Mouse (Mus musculus): ENCODE results near the gene Spns3. TPM values are rescaled to one million over a fixed set of nuclear protein-coding genes. Genes with fewer than 3 reads are reported as not detected.

The Spns3 gene
- polyA plus RNA-seq, 1 experiment: 0.02 TPM

DNA sequence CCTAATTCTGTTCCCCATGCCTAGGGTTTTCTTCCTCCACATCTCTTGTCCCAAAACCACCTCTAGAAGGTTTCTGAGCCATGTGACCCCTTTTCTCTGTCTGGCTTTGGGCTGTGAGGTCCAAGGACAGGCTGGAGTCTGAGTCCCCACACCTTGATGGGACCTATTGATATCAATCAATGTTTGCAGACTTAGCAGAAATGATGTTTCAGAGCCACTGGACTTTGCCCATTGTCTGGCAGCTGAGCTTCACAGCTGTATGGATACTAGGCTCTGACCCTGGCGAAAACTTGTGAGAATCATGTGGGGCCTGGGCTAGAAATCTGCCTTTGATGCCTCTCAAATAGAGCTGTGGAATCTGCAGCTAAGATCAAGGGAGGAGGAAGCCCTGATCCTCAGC lies 53.5 kb downstream of the Spns3 start:
- H3K36me3 ChIP-seq (ENCODE audit: control insufficient read depth, insufficient read depth): no peaks in the 10 kb centered on the region
- H3K79me2 ChIP-seq (ENCODE audit: control insufficient read depth, insufficient read depth): no peaks in the 10 kb centered on the region
- H3K27me3 ChIP-seq (ENCODE audit: control insufficient read depth, insufficient read depth, insufficient read length): no peaks in the 10 kb centered on the region
- H3K4me2 ChIP-seq (ENCODE audit: low read depth): no peak overlapping the region
- TF ChIP-seq POLR2A (IDR thresholded peaks at IDR 0.05; ENCODE audit: insufficient read length, low read depth): no peak
- no peak for TF ChIP-seq MYOG (IDR thresholded peaks at IDR 0.05; ENCODE audit: control insufficient read depth in 1 of 3, insufficient read depth in 1 of 3, insufficient read length in 2 of 3, low read depth in 2 of 3)
- no peak for TF ChIP-seq TCF3 (IDR thresholded peaks at IDR 0.05; ENCODE audit: insufficient read length, low read depth)
- no peak for TF ChIP-seq E2F4 (IDR thresholded peaks at IDR 0.05; ENCODE audit: insufficient read depth)
- H3ac ChIP-seq (ENCODE audit: control insufficient read depth, insufficient read length): no peak overlapping the region
- H3K4me3 ChIP-seq: no peak overlapping the region

GRCm38 (mm10) chr11:72496066-72496465 lies 54.2 kb downstream of the Spns3 start:
- Histone ChIP-seq H3K4me3 (no peak overlapping the region), H3K79me2 (ENCODE audit: control insufficient read depth, insufficient read depth) (no peaks in the 10 kb centered on the region), H3K27me3 (ENCODE audit: control insufficient read depth, insufficient read depth, insufficient read length) (no peaks in the 10 kb centered on the region), H3K36me3 (ENCODE audit: control insufficient read depth, insufficient read depth) (no peaks in the 10 kb centered on the region), H3ac (ENCODE audit: control insufficient read depth, insufficient read length) (no peak overlapping the region), H3K4me2 (ENCODE audit: low read depth) (no peak overlapping the region)
- TF ChIP-seq TCF12 (IDR thresholded peaks at IDR 0.05; ENCODE audit: insufficient read depth, poor library complexity, severe bottlenecking): no peak
- no peak for TF ChIP-seq USF1 (IDR thresholded peaks at IDR 0.05; ENCODE audit: low read depth)
- no peak for TF ChIP-seq SRF (IDR thresholded peaks at IDR 0.05; ENCODE audit: control insufficient read depth, insufficient read length, low read depth)
- no peak for TF ChIP-seq POLR2AphosphoS2 (IDR thresholded peaks at IDR 0.05; ENCODE audit: insufficient read length, low read depth)
- no peak for TF ChIP-seq E2F4 (IDR thresholded peaks at IDR 0.05; ENCODE audit: insufficient read depth)
- TF ChIP-seq CEBPB (IDR thresholded peaks at IDR 0.05; ENCODE audit: insufficient read depth, poor library complexity, severe bottlenecking): no peak
- TF ChIP-seq MYOG (IDR thresholded peaks at IDR 0.05; ENCODE audit: control insufficient read depth in 1 of 3, insufficient read depth in 1 of 3, insufficient read length in 2 of 3, low read depth in 2 of 3): no peak
- no peak for TF ChIP-seq REST (IDR thresholded peaks at IDR 0.05; ENCODE audit: insufficient read depth, insufficient read length)
- TF ChIP-seq MAX (IDR thresholded peaks at IDR 0.05; ENCODE audit: low read depth): no peak
- TF ChIP-seq MYOD1 (IDR thresholded peaks at IDR 0.05; ENCODE audit: control insufficient read depth in 1 of 3, insufficient read length in 2 of 3, low read depth in 2 of 3): no peak
- TF ChIP-seq TCF3 (IDR thresholded peaks at IDR 0.05; ENCODE audit: insufficient read length, low read depth): no peak
- no peak for TF ChIP-seq POLR2A (IDR thresholded peaks at IDR 0.05; ENCODE audit: insufficient read length, low read depth)

GRCm38 (mm10) chr11:72494046-72494988 lies 56.0 kb downstream of the Spns3 start:
- Histone ChIP-seq H3K79me2 (ENCODE audit: control insufficient read depth, insufficient read depth) (no peaks in the 10 kb centered on the region), H3K36me3 (ENCODE audit: control insufficient read depth, insufficient read depth) (no peaks in the 10 kb centered on the region), H3K27me3 (ENCODE audit: control insufficient read depth, insufficient read depth, insufficient read length) (peaks cover 4% of the 10 kb centered on the region), H3K4me3 (no peak overlapping the region), H3K4me2 (ENCODE audit: low read depth) (no peak overlapping the region), H3ac (ENCODE audit: control insufficient read depth, insufficient read length) (no peak overlapping the region)
- TF ChIP-seq TCF3 (IDR thresholded peaks at IDR 0.05; ENCODE audit: insufficient read length, low read depth) (no peak), MYOG (IDR thresholded peaks at IDR 0.05; ENCODE audit: control insufficient read depth in 1 of 3, insufficient read depth in 1 of 3, insufficient read length in 2 of 3, low read depth in 2 of 3) (no peak), USF1 (IDR thresholded peaks at IDR 0.05; ENCODE audit: low read depth) (no peak), REST (IDR thresholded peaks at IDR 0.05; ENCODE audit: insufficient read depth, insufficient read length) (peak; percentile 84)

- Histone ChIP-seq H3K4me3 (no peak overlapping the region), H3K27me3 (ENCODE audit: control insufficient read depth, insufficient read depth, insufficient read length) (peaks cover 19% of the 10 kb centered on the region), H3K79me2 (ENCODE audit: control insufficient read depth, insufficient read depth) (no peaks in the 10 kb centered on the region), H3K36me3 (ENCODE audit: control insufficient read depth, insufficient read depth) (no peaks in the 10 kb centered on the region), H3K4me2 (ENCODE audit: low read depth) (no peak overlapping the region), H3ac (ENCODE audit: control insufficient read depth, insufficient read length) (no peak overlapping the region)
- TF ChIP-seq SRF (IDR thresholded peaks at IDR 0.05; ENCODE audit: control insufficient read depth, insufficient read length, low read depth) (no peak), TCF3 (IDR thresholded peaks at IDR 0.05; ENCODE audit: insufficient read length, low read depth) (no peak), E2F4 (IDR thresholded peaks at IDR 0.05; ENCODE audit: insufficient read depth) (no peak), TCF12 (IDR thresholded peaks at IDR 0.05; ENCODE audit: insufficient read depth, poor library complexity, severe bottlenecking) (no peak), MYOG (IDR thresholded peaks at IDR 0.05; ENCODE audit: control insufficient read depth in 1 of 3, insufficient read depth in 1 of 3, insufficient read length in 2 of 3, low read depth in 2 of 3) (no peak), USF1 (IDR thresholded peaks at IDR 0.05; ENCODE audit: low read depth) (no peak), CEBPB (IDR thresholded peaks at IDR 0.05; ENCODE audit: insufficient read depth, poor library complexity, severe bottlenecking) (no peak), MAX (IDR thresholded peaks at IDR 0.05; ENCODE audit: low read depth) (no peak), REST (IDR thresholded peaks at IDR 0.05; ENCODE audit: insufficient read depth, insufficient read length) (no peak), MYOD1 (IDR thresholded peaks at IDR 0.05; ENCODE audit: control insufficient read depth in 1 of 3, insufficient read length in 2 of 3, low read depth in 2 of 3) (no peak), POLR2A (IDR thresholded peaks at IDR 0.05; ENCODE audit: insufficient read length, low read depth) (no peak), POLR2AphosphoS2 (IDR thresholded peaks at IDR 0.05; ENCODE audit: insufficient read length, low read depth) (no peak)
Observed at GRCm38 (mm10) chr11:72491130-72491960, 59.0 kb downstream of the Spns3 start.

Measured in myocyte (in vitro differentiated cells).